Mouse (Mus musculus): ENCODE measurements at regions not wholly inside any gene's neighbourhood (a gene's known extent, or its start where the extent isn't known, plus 50 kb on each side); places are given as distances from the start of the nearest gene placed in this dataset.

DNA sequence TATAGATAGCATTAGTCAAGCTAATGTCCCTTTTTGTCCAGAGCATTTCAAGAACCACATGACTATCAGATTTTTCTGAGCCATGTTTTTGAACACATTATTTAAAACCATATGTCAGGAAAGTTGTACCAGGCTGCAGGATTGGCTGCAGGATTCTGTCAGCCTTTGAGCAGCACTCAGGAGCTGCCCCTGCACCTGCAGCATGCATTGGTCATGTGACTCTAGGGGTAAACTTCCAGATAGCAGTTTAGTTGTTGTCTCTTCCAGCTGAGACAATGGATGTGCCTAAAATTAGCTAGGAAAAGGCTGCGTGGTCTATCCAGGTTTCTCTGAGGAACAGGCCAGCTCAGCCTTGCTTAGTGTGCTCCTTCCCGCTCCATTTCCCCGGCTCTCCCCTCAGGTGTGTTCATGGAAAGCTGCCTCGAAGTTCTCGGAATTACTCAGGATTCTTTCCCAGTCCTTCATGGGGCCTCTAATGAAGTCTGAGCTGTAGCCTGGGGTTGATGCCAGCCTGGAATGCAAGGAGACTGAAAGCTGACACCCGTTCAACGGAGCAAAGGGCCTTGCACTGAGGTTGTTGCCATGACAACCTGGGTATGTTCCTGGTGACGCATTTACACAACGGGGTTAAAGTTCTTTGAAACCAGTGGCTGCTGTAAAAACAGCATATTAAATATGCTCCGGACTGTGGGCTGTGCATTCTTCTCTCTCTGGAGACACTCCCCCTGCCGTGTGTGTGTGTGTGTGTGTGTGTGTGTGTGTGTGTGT is 66.9 kb downstream of the Gas1 start:
- H3K4me3 ChIP-seq (replicated peaks in 1 of 3; ENCODE audit: low read depth in 2 of 3, low read length in 2 of 3, poor library complexity in 1 of 3), result no peak overlapping the region
- H3K27me3 ChIP-seq (replicated peaks), result no peaks in the 10 kb centered on the region
- no peaks in the 10 kb centered on the region for H3K4me1 ChIP-seq (ENCODE audit: control insufficient read depth in 1 of 2, insufficient read depth in 2 of 2)
- no peak overlapping the region for H3K27ac ChIP-seq (ENCODE audit: insufficient read depth, low read depth)
- DNase-seq (ENCODE audit: extremely low read depth), result no peak
- dilution Hi-C loops (cut with MboI; ENCODE audit: extremely low pct_ligation_motif_present, extremely low pct_unique_long_range_greater_than_20kb, low sequenced_read_pairs), result no loop called here
- in situ Hi-C loops (cut with MboI; ENCODE audit: low pct_ligation_motif_present, low pct_unique_long_range_greater_than_20kb, low sequenced_read_pairs), result no loop called here
- no peaks in the 10 kb centered on the region for H3K36me3 ChIP-seq (replicated peaks in 1 of 2; ENCODE audit: control insufficient read depth in 1 of 2, insufficient read depth in 1 of 2, low read length in 1 of 2)
- no peak overlapping the region for H3K4me2 ChIP-seq (ENCODE audit: insufficient read depth, low read depth, poor library complexity, severe bottlenecking)
- H3K9ac ChIP-seq (ENCODE audit: insufficient read depth, low read depth), result no peak overlapping the region
- H3K9me3 ChIP-seq (replicated peaks; ENCODE audit: low read length), result peaks cover 72% of the 10 kb centered on the region
- no peaks in the 10 kb centered on the region for H3K79me2 ChIP-seq (replicated peaks; ENCODE audit: control insufficient read depth, extremely low read depth, insufficient read depth, poor library complexity, severe bottlenecking)
- no peak for TF ChIP-seq MYC (IDR thresholded peaks at IDR 0.05; ENCODE audit: low read depth, low read length)
- no peak for TF ChIP-seq NRF1 (IDR thresholded peaks at IDR 0.05; ENCODE audit: low read depth, low read length)
- no peak for TF ChIP-seq CHD1 (IDR thresholded peaks at IDR 0.05; ENCODE audit: low read depth, low read length)
- TF ChIP-seq ZC3H11A (IDR thresholded peaks at IDR 0.05; ENCODE audit: low read depth, low read length), result no peak
- no peak for TF ChIP-seq ZNF384 (IDR thresholded peaks at IDR 0.05; ENCODE audit: low read depth, low read length)
- no peak for TF ChIP-seq MXI1 (IDR thresholded peaks at IDR 0.05; ENCODE audit: low read depth, low read length)
- TF ChIP-seq CTCF (conservative IDR thresholded peaks at IDR 0.05 in 1 of 2, IDR thresholded peaks at IDR 0.05 in 1 of 2; ENCODE audit: low read depth in 2 of 2, low read length in 2 of 2), result no peak
- no peak for TF ChIP-seq POLR2A (IDR thresholded peaks at IDR 0.05; ENCODE audit: low read depth, low read length)
- TF ChIP-seq PAX5 (IDR thresholded peaks at IDR 0.05; ENCODE audit: low read length), result no peak
- no peak for TF ChIP-seq USF1 (IDR thresholded peaks at IDR 0.05; ENCODE audit: low read depth, low read length)
- TF ChIP-seq MAFK (IDR thresholded peaks at IDR 0.05; ENCODE audit: insufficient replicate concordance, low read length), result no peak
- TF ChIP-seq NELFE (IDR thresholded peaks at IDR 0.05; ENCODE audit: low read depth, low read length), result no peak
- TF ChIP-seq ELF1 (IDR thresholded peaks at IDR 0.05; ENCODE audit: low read depth, low read length), result no peak
- TF ChIP-seq MEF2A (IDR thresholded peaks at IDR 0.05; ENCODE audit: borderline replicate concordance, low read depth, low read length), result no peak
- TF ChIP-seq TCF12 (IDR thresholded peaks at IDR 0.05; ENCODE audit: low read depth, low read length), result no peak
- no peak for TF ChIP-seq IRF4 (IDR thresholded peaks at IDR 0.05; ENCODE audit: low read depth, low read length)
- TF ChIP-seq POLR2AphosphoS2 (IDR thresholded peaks at IDR 0.05; ENCODE audit: low read depth, low read length), result no peak

DNA sequence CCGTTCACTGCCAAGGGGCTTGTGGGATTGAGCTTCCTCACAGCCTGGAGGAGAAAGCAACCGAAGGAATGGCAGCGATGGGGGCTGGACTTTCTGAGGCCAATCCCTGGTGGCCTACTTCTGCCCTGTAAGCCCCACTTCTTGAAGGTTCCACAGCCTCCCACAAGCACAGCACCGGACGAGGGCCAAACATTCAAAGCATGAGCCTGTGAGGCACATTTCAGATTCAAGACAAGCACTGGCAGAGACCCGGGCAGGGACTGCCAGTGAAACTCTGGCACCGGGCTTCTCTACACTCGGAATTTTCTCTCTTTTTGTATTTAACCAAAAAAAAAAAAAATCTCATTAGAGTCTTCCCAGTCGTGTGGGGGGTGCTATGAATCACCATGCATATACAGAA is 71.9 kb downstream of the Gas1 start:
- Histone ChIP-seq H3K27ac (ENCODE audit: insufficient read depth, low read depth) (no peak overlapping the region), H3K36me3 (replicated peaks in 1 of 2; ENCODE audit: control insufficient read depth in 1 of 2, insufficient read depth in 1 of 2, low read length in 1 of 2) (no peaks in the 10 kb centered on the region), H3K4me1 (ENCODE audit: control insufficient read depth in 1 of 2, insufficient read depth in 2 of 2) (no peaks in the 10 kb centered on the region), H3K9ac (ENCODE audit: insufficient read depth, low read depth) (no peak overlapping the region), H3K9me3 (replicated peaks; ENCODE audit: low read length) (peaks cover 73% of the 10 kb centered on the region), H3K79me2 (replicated peaks; ENCODE audit: control insufficient read depth, extremely low read depth, insufficient read depth, poor library complexity, severe bottlenecking) (no peaks in the 10 kb centered on the region), H3K4me3 (replicated peaks in 1 of 3; ENCODE audit: low read depth in 2 of 3, low read length in 2 of 3, poor library complexity in 1 of 3) (no peak overlapping the region), H3K27me3 (replicated peaks) (no peaks in the 10 kb centered on the region), H3K4me2 (ENCODE audit: insufficient read depth, low read depth, poor library complexity, severe bottlenecking) (no peak overlapping the region)
- TF ChIP-seq UBTF (IDR thresholded peaks at IDR 0.05; ENCODE audit: low read depth, low read length) (no peak), ZMIZ1 (IDR thresholded peaks at IDR 0.05; ENCODE audit: low read depth, low read length) (no peak), MAZ (IDR thresholded peaks at IDR 0.05; ENCODE audit: low read depth, low read length) (no peak), USF1 (IDR thresholded peaks at IDR 0.05; ENCODE audit: low read depth, low read length) (no peak), ZKSCAN1 (IDR thresholded peaks at IDR 0.05; ENCODE audit: borderline replicate concordance, low read depth, low read length) (no peak), MAX (IDR thresholded peaks at IDR 0.05; ENCODE audit: low read length) (no peak), SIN3A (IDR thresholded peaks at IDR 0.05; ENCODE audit: low read length) (no peak), SMC3 (IDR thresholded peaks at IDR 0.05; ENCODE audit: low read depth, low read length) (no peak), TBP (conservative IDR thresholded peaks at IDR 0.05; ENCODE audit: low read depth, low read length) (no peak), MXI1 (IDR thresholded peaks at IDR 0.05; ENCODE audit: low read depth, low read length) (no peak), BHLHE40 (IDR thresholded peaks at IDR 0.05; ENCODE audit: low read depth, low read length) (no peak), HCFC1 (IDR thresholded peaks at IDR 0.05; ENCODE audit: low read depth, low read length) (no peak), IRF4 (IDR thresholded peaks at IDR 0.05; ENCODE audit: low read depth, low read length) (no peak), RAD21 (IDR thresholded peaks at IDR 0.05; ENCODE audit: low read depth, low read length) (no peak), POLR2AphosphoS2 (IDR thresholded peaks at IDR 0.05; ENCODE audit: low read depth, low read length) (no peak), MEF2A (IDR thresholded peaks at IDR 0.05; ENCODE audit: borderline replicate concordance, low read depth, low read length) (no peak), ZC3H11A (IDR thresholded peaks at IDR 0.05; ENCODE audit: low read depth, low read length) (no peak)
- DNase-seq (ENCODE audit: extremely low read depth), result no peak
- in situ Hi-C loops (cut with MboI; ENCODE audit: low pct_ligation_motif_present, low pct_unique_long_range_greater_than_20kb, low sequenced_read_pairs), result no loop called here
- dilution Hi-C loops (cut with MboI; ENCODE audit: extremely low pct_ligation_motif_present, extremely low pct_unique_long_range_greater_than_20kb, low sequenced_read_pairs), result no loop called here

All from CH12.LX (cell line).